Mouse (Mus musculus): Measurements from ENCODE around the gene Ccdc89.

The Ccdc89 gene

DNA sequence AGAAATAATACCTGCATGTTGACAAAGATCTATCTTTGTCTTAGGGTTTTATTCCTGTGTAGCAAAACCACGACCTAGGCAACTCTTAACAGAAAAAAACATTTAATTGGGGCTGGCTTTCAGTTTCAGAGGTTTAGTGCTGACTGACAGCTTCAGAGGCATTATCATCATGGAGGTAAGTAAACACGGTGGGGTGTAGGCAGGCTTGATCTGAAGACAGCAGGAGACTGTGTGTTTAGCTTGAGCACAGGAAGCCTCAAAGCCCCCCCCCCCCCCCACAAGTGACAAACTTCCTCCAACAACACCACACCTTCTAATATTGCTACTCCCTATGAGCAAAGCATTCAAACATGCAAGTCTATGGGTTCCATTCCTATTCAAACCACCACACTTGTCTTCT, 47.1 kb downstream of the Ccdc89 start:
- no peak for DNase-seq (ENCODE audit: low read depth, low spot score)

- peak; percentile 100 for DNase-seq (ENCODE audit: low read depth, low spot score)
Measured at GRCm38 (mm10) chr7:90475793-90476312, 49.5 kb downstream of the Ccdc89 start, which contains the start of gene Tmem126b. Gene Tmem126b (minus strand): TSS chr7:90476001.

- DNase-seq (ENCODE audit: low read depth, low spot score), result peak; percentile 77
Measured at GRCm38 (mm10) chr7:90476313-90477245, 50.2 kb downstream of the Ccdc89 start, which contains the start of gene Dlg2. Gene Dlg2 (plus strand): TSS chr7:90476672.
